Mouse (Mus musculus): ENCODE measurements around the gene Nlrp6. TPM values are rescaled to one million over a fixed set of nuclear protein-coding genes. Genes with fewer than 3 reads are reported as not detected.

The Nlrp6 gene
- 0.18 and 0.54 TPM in 2 replicates for polyA plus RNA-seq (2012; rRNA removed)

GRCm38 (mm10) chr7:140920418-140921029 is at the start of gene Nlrp6:
TSS of gene Nlrp6 (plus strand) at chr7:140920902.
- Histone ChIP-seq H3K4me1 (ENCODE audit: control insufficient read depth, insufficient read depth, low read length) (peaks cover 3% of the 10 kb centered on the region; the same call in 1 of the 2 replicates), H3K27ac (ENCODE audit: insufficient read depth, low read length) (no peak within 1 kb of the TSS), H3K4me3 (replicated peaks; ENCODE audit: insufficient read depth, low read depth, low read length) (no peak within 1 kb of the TSS), H3K27me3 (ENCODE audit: control insufficient read depth, insufficient read depth, low read length) (no peaks in the 10 kb centered on the region)
- DNase-seq = no peak
- TF ChIP-seq CTCF (IDR thresholded peaks at IDR 0.05; ENCODE audit: borderline replicate concordance, insufficient read depth, low read depth, low read length) = no peak
- TF ChIP-seq POLR2A (IDR thresholded peaks at IDR 0.05; ENCODE audit: borderline replicate concordance, insufficient read depth, low read length) = no peak
- WGBS = 89% methylated on average over 8 of the region's 8 CpGs

DNA sequence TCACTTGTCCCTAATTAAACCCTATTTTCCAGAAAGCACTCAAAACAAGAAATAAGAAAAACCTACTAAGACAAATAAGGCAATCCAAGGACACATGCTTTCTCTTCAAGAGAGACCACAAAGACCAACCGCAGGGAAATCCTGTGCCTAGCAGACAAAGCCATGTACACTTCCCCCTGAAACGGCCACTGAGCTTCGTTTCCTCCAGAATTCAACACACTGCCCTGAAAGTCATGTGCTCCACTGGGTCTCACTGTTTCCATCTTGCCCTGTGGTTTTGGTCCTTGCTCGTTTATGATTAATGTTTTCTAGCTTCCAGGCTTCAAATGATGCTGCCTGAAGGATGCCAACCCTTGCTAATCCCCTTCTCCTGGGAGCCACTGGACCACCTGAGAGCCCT is 46.5 kb upstream of the Nlrp6 start:
- Histone ChIP-seq H3K27ac (ENCODE audit: insufficient read depth, low read length) (no peak overlapping the region), H3K4me3 (replicated peaks; ENCODE audit: insufficient read depth, low read depth, low read length) (no peak overlapping the region), H3K27me3 (ENCODE audit: control insufficient read depth, insufficient read depth, low read length) (no peaks in the 10 kb centered on the region), H3K4me1 (ENCODE audit: control insufficient read depth, insufficient read depth, low read length) (no peaks in the 10 kb centered on the region)
- TF ChIP-seq CTCF (IDR thresholded peaks at IDR 0.05; ENCODE audit: borderline replicate concordance, insufficient read depth, low read depth, low read length) = no peak
- no peak for TF ChIP-seq POLR2A (IDR thresholded peaks at IDR 0.05; ENCODE audit: borderline replicate concordance, insufficient read depth, low read length)
- DNase-seq = no peak
- 94% methylated on average over 4 of the region's 4 CpGs for WGBS

DNA sequence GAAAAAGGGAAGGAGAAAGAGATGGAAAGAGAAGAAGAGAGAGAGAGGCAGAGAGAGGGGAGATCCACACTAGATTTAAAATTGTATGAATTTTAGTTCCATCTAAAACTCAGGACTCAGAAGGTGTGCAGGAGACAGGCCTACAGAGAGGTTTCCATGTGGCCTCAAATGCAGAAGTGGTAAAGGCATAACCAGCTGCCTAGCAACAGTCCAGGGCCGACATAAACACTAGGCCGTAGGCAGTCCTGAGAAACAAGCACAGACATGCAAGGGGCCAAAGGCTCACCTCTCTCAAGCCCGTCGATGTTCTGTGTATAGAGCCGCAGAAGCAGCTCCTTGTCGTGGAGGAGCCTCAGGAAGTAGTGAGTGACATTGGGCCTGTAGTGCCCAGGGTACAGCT is 43.3 kb upstream of the Nlrp6 start:
- Histone ChIP-seq H3K4me1 (ENCODE audit: control insufficient read depth, insufficient read depth, low read length) (no peaks in the 10 kb centered on the region), H3K27me3 (ENCODE audit: control insufficient read depth, insufficient read depth, low read length) (no peaks in the 10 kb centered on the region), H3K27ac (ENCODE audit: insufficient read depth, low read length) (no peak overlapping the region), H3K4me3 (replicated peaks; ENCODE audit: insufficient read depth, low read depth, low read length) (no peak overlapping the region)
- no peak for DNase-seq
- TF ChIP-seq POLR2A (IDR thresholded peaks at IDR 0.05; ENCODE audit: borderline replicate concordance, insufficient read depth, low read length) = no peak
- TF ChIP-seq CTCF (IDR thresholded peaks at IDR 0.05; ENCODE audit: borderline replicate concordance, insufficient read depth, low read depth, low read length) = no peak
- 89% methylated on average over 6 of the region's 6 CpGs for WGBS

DNA sequence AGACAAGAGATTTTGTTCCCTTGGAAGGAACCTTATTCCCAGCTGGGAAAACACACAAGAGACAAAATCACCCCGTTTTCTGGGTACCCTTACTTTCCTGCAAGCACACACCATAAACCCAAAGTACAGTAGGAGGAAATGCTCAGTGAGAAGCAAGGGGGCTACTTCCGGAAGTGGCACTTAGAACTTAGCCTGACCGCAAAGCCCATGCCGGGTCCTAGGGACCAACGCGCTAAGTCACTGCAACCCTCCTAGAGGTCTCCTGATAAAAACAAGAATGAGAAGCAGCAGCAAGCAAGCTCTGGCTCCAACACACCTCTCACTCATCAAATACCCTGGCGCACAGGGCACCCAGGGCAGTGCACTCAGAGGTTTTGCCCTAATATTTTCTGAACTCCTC is 41.3 kb upstream of the Nlrp6 start:
- Histone ChIP-seq H3K4me1 (ENCODE audit: control insufficient read depth, insufficient read depth, low read length) (no peaks in the 10 kb centered on the region; the same call in 1 of the 2 replicates), H3K4me3 (replicated peaks; ENCODE audit: insufficient read depth, low read depth, low read length) (no peak overlapping the region), H3K27ac (ENCODE audit: insufficient read depth, low read length) (no peak overlapping the region), H3K27me3 (ENCODE audit: control insufficient read depth, insufficient read depth, low read length) (no peaks in the 10 kb centered on the region)
- 89% methylated on average over 7 of the region's 7 CpGs for WGBS
- DNase-seq = no peak
- TF ChIP-seq CTCF (IDR thresholded peaks at IDR 0.05; ENCODE audit: borderline replicate concordance, insufficient read depth, low read depth, low read length) = no peak
- no peak for TF ChIP-seq POLR2A (IDR thresholded peaks at IDR 0.05; ENCODE audit: borderline replicate concordance, insufficient read depth, low read length)

- DNase-seq = no peak
- 90% methylated on average over 3 of the region's 3 CpGs for WGBS
- no peak overlapping the region for H3K27ac ChIP-seq (ENCODE audit: insufficient read depth, low read length)
- H3K27me3 ChIP-seq (ENCODE audit: control insufficient read depth, insufficient read depth, low read length) = no peaks in the 10 kb centered on the region
- TF ChIP-seq POLR2A (IDR thresholded peaks at IDR 0.05; ENCODE audit: borderline replicate concordance, insufficient read depth, low read length) (no peak), CTCF (IDR thresholded peaks at IDR 0.05; ENCODE audit: borderline replicate concordance, insufficient read depth, low read depth, low read length) (no peak)
- H3K4me3 ChIP-seq (replicated peaks; ENCODE audit: insufficient read depth, low read depth, low read length) = no peak overlapping the region
- no peaks in the 10 kb centered on the region; the same call in 1 of the 2 replicates for H3K4me1 ChIP-seq (ENCODE audit: control insufficient read depth, insufficient read depth, low read length)
These were observed 40.3 kb upstream of the Nlrp6 start for GRCm38 (mm10) chr7:140880419-140880818.

DNA sequence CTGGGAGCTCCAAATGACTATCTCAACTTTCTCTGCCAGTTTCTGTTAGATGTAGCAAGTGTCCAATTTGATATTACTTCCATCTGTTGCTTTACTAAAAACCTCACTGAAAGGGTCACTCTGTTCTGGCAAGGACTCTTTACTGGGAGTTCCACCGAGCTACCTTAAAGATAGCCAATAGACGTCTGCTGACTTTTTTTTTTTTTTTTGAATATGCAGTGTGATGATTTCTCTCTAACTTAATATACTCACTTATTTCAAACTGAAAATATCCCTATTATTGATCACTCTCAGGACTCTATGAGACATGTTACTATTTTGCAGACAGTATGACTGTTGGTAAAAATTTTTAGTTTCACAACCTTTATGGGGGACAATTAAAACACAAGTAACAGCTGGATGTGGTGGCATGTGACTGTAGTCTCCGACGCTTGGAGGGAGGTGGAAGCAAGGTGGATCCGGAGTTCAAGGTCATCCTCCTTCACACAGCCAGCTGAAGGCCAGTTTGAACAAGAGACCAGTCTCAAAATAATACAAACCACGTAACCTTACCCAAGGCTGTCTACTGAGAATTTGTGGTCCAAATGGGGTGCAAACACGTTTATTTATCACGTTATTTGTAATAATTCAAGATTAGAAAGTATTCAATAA is 39.7 kb upstream of the Nlrp6 start:
- peak overlapping the region; percentile 76; the same call in 1 of the 2 replicates for H3K27ac ChIP-seq (ENCODE audit: insufficient read depth, low read length)
- TF ChIP-seq CTCF (IDR thresholded peaks at IDR 0.05; ENCODE audit: borderline replicate concordance, insufficient read depth, low read depth, low read length) = no peak
- TF ChIP-seq POLR2A (IDR thresholded peaks at IDR 0.05; ENCODE audit: borderline replicate concordance, insufficient read depth, low read length) = no peak
- H3K4me3 ChIP-seq (replicated peaks; ENCODE audit: insufficient read depth, low read depth, low read length) = peak overlapping the region; percentile 98
- H3K27me3 ChIP-seq (ENCODE audit: control insufficient read depth, insufficient read depth, low read length) = no peaks in the 10 kb centered on the region
- no peaks in the 10 kb centered on the region; the same call in 1 of the 2 replicates for H3K4me1 ChIP-seq (ENCODE audit: control insufficient read depth, insufficient read depth, low read length)
- 4% methylated on average over 8 of the region's 8 CpGs for WGBS
- DNase-seq = no peak

DNA sequence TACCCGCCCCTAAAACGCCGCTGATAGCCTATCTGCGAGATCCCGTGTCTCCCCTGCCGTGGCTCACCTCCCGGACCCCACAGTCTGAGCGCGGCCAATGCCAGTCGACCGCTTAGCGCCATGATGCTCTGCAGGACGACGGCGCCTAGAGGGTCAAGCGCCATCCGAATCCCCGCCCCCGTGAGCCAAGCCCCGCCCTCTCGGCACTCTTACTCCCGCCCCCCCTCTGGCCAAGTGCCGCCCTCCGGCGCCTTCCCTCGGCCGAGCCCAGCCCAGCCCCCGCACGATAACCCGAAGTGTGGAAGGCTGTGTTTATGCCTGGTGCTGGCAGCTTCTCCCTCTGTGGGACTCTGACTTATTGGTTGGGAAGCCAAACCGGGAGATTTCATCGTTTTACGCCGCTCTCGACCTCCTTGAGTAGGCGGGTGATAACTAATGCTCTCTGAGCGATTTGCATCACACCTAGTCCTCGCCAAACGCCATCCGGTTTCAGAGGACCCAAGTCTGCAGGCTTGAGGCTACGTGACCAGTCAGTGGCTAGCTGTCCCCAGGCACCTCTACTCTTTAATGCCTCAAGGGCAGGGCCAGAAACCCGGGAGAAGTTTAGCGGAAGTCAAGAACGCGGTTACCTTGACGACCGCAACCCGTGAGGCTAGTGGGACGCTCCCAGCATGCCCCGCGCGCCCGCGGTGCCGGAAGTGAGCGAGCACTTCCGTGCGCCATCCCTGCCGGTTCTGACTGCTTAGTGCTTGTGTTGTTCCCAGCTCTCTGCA is 38.8 kb upstream of the Nlrp6 start, which contains the start of the genes Psmd13 and Sirt3:
Gene Psmd13, plus strand, starts transcription at position 273 of the 773 bp plus-strand sequence.
Gene Sirt3, minus strand, starts transcription at position 614 of the 773 bp plus-strand sequence.
- TF ChIP-seq POLR2A (IDR thresholded peaks at IDR 0.05; ENCODE audit: borderline replicate concordance, insufficient read depth, low read length) (peak; percentile 82), CTCF (IDR thresholded peaks at IDR 0.05; ENCODE audit: borderline replicate concordance, insufficient read depth, low read depth, low read length) (no peak)
- H3K27me3 ChIP-seq (ENCODE audit: control insufficient read depth, insufficient read depth, low read length) = no peaks in the 10 kb centered on the region
- H3K27ac ChIP-seq (ENCODE audit: insufficient read depth, low read length) = peak within 1 kb of the TSS; percentile 76
- no peaks in the 10 kb centered on the region; the same call in 1 of the 2 replicates for H3K4me1 ChIP-seq (ENCODE audit: control insufficient read depth, insufficient read depth, low read length)
- under 1% methylated on average over 58 of the region's 59 CpGs for WGBS
- DNase-seq = peak; percentile 93 to 94
- peak within 1 kb of the TSS; percentile 98 for H3K4me3 ChIP-seq (replicated peaks; ENCODE audit: insufficient read depth, low read depth, low read length)
